Mouse (Mus musculus): Measurements from ENCODE around the gene Mnd1. TPM values are rescaled to one million over a fixed set of nuclear protein-coding genes. Genes with fewer than 3 reads are reported as not detected.

Mnd1 gene
- 10.2 and 11.5 TPM in 2 replicates for polyA plus RNA-seq (2015; fragmentation: Nextera tagmentation; extraction: Ambion mirVana)

DNA sequence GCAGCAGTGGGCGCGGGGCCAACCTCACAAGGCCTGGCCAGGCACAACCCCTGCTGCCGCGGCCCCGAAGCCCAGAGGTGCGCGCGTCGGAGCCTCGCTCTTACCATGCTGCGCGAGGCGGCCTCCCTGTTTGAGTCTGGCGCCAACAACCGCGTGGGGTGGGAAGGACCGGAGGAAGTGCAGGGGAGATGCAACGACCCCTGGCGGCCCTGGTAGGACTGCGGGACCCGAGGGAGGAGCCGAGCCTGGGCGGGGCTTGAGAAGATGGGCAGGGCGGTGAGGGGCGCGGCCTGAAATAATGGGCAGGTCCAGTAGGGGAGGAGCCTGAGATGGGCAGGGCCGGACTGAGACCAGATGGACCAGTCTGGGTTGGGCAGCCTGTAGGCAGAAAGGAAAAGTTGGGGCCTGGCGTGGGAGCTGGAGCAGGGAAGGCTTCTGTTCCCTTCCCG is at the start of gene Mnd1:
TSS of gene Mnd1 (minus strand) at position 229 of the 449 bp plus-strand sequence.
- Histone ChIP-seq H3K27ac (peak within 1 kb of the TSS; percentile 57; the same call in 1 of the 2 replicates), H3K4me3 (peak within 1 kb of the TSS; percentile 72), H3K27me3 (no peaks in the 10 kb centered on the region), H3K9me3 (replicated peaks) (no peaks in the 10 kb centered on the region), H3K9ac (peak within 1 kb of the TSS; percentile 77), H3K36me3 (no peaks in the 10 kb centered on the region), H3K4me1 (replicated peaks) (peaks cover 7% of the 10 kb centered on the region), H3K4me2 (peak within 1 kb of the TSS; percentile 100)
- WGBS = under 1% methylated on average over 29 of the region's 29 CpGs
- ATAC-seq (replicated peaks; ENCODE audit: insufficient number of reproducible peaks, insufficient read depth, low FRiP score, low read depth) = peak; percentile 99

- ATAC-seq (replicated peaks; ENCODE audit: insufficient number of reproducible peaks, insufficient read depth, low FRiP score, low read depth) = no peak
- no peaks in the 10 kb centered on the region for H3K27me3 ChIP-seq
- no peak overlapping the region for H3K27ac ChIP-seq
- H3K9ac ChIP-seq = no peak overlapping the region
- no peaks in the 10 kb centered on the region for H3K9me3 ChIP-seq (replicated peaks)
- H3K4me1 ChIP-seq (replicated peaks) = 0 out of 2 replicates have a peak, but pooled peaks cover 5% of the 10 kb centered on the region
- H3K4me2 ChIP-seq = no peak overlapping the region
- H3K4me3 ChIP-seq = no peak overlapping the region
- H3K36me3 ChIP-seq = no peaks in the 10 kb centered on the region
- WGBS = 79% methylated on average over 5 of the region's 5 CpGs
These were observed 49.1 kb upstream of the Mnd1 start for GRCm38 (mm10) chr3:84204640-84205039.

DNA sequence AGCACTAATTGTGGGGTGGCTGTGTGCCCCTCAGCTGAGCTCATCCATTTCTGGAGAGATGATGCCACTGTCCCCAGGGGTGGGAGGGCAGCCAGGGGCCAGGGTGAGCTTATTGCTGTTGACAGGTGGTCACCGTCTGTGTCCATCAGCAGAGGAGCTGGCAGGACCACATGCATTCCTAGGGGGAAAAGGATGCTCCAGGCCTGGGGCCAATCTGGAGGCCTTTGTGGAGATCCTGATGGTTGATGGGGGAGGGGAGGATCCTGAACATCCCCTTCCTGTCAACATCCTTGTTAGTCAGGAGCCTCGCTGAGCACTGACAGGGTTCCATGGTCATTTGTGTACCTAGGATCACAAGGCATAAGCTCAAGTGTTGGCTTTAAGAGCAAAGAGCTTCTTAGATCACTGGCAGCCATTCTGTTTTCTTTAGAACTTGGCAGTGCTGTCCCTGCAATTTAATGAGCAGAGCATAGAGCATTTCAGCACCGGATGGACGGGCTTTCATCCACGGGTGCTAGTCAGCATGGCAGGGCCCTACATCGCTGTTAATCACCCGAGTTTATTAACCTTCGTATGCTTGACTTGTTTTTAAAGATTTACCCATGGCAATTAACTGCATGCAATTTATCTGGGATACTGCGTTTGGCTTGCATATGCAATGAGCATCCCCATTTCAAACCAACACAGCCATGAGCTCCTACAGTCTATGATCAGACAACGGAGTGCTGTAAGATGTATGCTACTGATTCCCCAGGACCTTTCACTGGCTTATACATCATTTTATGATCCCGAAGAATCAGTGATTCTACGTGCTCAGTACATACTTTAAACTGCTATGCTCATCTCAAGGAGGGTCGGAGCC is 45.2 kb upstream of the Mnd1 start:
- Histone ChIP-seq H3K36me3 (no peaks in the 10 kb centered on the region), H3K9ac (no peak overlapping the region), H3K27ac (no peak overlapping the region), H3K4me1 (replicated peaks) (0 out of 2 replicates have a peak, but pooled peaks cover 5% of the 10 kb centered on the region), H3K9me3 (replicated peaks) (no peaks in the 10 kb centered on the region), H3K4me2 (no peak overlapping the region), H3K4me3 (no peak overlapping the region), H3K27me3 (no peaks in the 10 kb centered on the region)
- 74% methylated on average over 13 of the region's 13 CpGs for WGBS
- ATAC-seq (replicated peaks; ENCODE audit: insufficient number of reproducible peaks, insufficient read depth, low FRiP score, low read depth) = no peak

DNA sequence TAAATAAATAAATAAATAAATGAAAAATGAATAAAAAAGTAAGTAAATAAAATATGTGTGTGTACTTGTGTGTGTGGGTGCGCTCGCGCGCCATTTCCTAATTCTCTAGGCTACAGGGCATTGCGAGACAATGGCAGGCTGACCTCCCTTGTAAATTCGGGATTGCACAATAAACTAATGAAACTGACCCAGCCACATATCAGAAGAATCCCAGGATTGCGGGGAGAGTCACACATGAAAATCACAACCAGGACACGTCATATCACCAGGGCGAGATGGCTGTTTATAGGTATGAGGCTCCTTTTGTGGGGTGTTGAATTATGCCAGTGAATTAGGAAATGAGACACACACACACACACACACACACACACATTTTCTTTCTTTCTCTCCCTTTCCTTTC is 43.9 kb upstream of the Mnd1 start:
- no peak overlapping the region for H3K4me2 ChIP-seq
- no peaks in the 10 kb centered on the region for H3K27me3 ChIP-seq
- H3K27ac ChIP-seq = no peak overlapping the region
- H3K9ac ChIP-seq = no peak overlapping the region
- no peaks in the 10 kb centered on the region for H3K36me3 ChIP-seq
- no peak overlapping the region for H3K4me3 ChIP-seq
- ATAC-seq (replicated peaks; ENCODE audit: insufficient number of reproducible peaks, insufficient read depth, low FRiP score, low read depth) = no peak
- WGBS = 92% methylated on average over 9 of the region's 9 CpGs
- H3K9me3 ChIP-seq (replicated peaks) = no peaks in the 10 kb centered on the region
- 0 out of 2 replicates have a peak, but pooled peaks cover 5% of the 10 kb centered on the region for H3K4me1 ChIP-seq (replicated peaks)

- H3K4me2 ChIP-seq = no peak overlapping the region
- H3K4me3 ChIP-seq = no peak overlapping the region
- H3K9me3 ChIP-seq (replicated peaks) = no peaks in the 10 kb centered on the region
- no peak overlapping the region for H3K9ac ChIP-seq
- H3K27ac ChIP-seq = no peak overlapping the region
- no peak for ATAC-seq (replicated peaks; ENCODE audit: insufficient number of reproducible peaks, insufficient read depth, low FRiP score, low read depth)
- H3K27me3 ChIP-seq = no peaks in the 10 kb centered on the region
- WGBS = 91% methylated on average over 3 of the region's 3 CpGs
- H3K36me3 ChIP-seq = no peaks in the 10 kb centered on the region
- H3K4me1 ChIP-seq (replicated peaks) = 0 out of 2 replicates have a peak, but pooled peaks cover 5% of the 10 kb centered on the region
These were observed 42.6 kb upstream of the Mnd1 start for GRCm38 (mm10) chr3:84198229-84198628.

DNA sequence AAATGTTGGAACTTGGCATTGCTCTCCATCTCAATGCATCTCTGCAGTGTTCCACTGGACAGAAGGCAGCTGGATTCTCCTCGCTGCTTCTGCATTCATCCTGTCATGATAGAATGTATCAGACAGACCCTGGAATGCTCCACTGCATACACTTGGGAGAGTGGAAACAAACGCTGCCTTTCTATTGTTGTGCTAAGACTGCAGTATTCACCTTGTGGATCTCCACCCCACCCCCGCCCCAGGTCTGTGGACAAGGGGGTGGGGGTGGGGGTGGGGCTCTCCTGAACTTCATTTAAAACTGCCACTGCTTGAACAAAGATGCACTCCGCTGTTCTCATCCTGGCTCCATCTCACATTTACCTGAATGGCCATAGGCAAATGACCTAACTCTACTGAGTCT is 38.3 kb upstream of the Mnd1 start:
- Histone ChIP-seq H3K9ac (no peak overlapping the region), H3K27me3 (0 out of 2 replicates have a peak, but pooled peaks cover 3% of the 10 kb centered on the region), H3K36me3 (no peaks in the 10 kb centered on the region), H3K9me3 (replicated peaks) (no peaks in the 10 kb centered on the region), H3K4me3 (no peak overlapping the region), H3K4me2 (no peak overlapping the region), H3K27ac (no peak overlapping the region), H3K4me1 (replicated peaks) (peaks cover 16% of the 10 kb centered on the region; the same call in 1 of the 2 replicates)
- 57% methylated on average over 4 of the region's 4 CpGs for WGBS
- no peak for ATAC-seq (replicated peaks; ENCODE audit: insufficient number of reproducible peaks, insufficient read depth, low FRiP score, low read depth)

DNA sequence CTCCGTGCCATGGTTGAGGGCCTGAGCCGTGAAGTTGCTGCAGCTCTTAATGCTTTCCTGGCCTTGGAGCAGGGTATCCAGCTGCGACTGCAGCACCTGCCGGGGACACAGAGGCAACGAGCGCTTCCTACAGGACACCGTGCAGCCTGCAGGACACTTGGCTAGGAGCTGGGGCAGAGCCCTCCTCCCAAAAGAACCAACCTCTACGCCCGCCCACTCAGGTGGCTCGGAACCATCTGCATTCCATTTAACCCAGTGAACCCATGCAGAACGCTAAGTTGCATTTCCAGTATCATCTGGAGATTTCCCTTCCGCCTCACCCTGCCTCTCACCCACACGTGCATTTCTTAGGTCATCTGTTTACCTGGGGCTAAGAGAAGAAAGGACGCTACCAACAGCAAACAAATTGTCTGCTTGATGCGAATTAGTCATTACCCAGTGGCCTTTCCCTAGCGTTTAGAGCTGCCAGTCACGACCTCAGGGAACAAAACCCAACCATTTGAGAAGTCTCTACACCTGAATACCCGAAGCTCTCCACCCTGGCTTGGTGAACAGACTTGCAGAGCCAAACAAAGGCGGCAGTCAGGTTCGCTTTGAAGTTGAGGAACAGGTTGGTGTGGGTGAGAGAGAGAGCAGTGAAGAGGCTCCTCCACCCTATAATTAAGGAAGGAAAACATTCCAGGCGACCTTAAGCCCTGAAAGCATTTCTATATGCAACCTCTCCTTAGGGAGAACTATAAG is 35.7 kb upstream of the Mnd1 start:
- WGBS = 40% methylated on average over 21 of the region's 21 CpGs
- H3K4me1 ChIP-seq (replicated peaks) = peaks cover 17% of the 10 kb centered on the region; the same call in 1 of the 2 replicates
- peak overlapping the region; percentile 68 for H3K4me2 ChIP-seq
- H3K4me3 ChIP-seq = peak overlapping the region; percentile 58
- 0 out of 2 replicates have a peak, but pooled peaks cover 3% of the 10 kb centered on the region for H3K27me3 ChIP-seq
- H3K9ac ChIP-seq = peak overlapping the region; percentile 56
- ATAC-seq (replicated peaks; ENCODE audit: insufficient number of reproducible peaks, insufficient read depth, low FRiP score, low read depth) = peak; percentile 44; the same call in 1 of the 2 replicates
- no peaks in the 10 kb centered on the region for H3K36me3 ChIP-seq
- H3K9me3 ChIP-seq (replicated peaks) = no peaks in the 10 kb centered on the region
- peak overlapping the region; percentile 54 for H3K27ac ChIP-seq

GRCm38 (mm10) chr3:84190513-84191061 is 35.0 kb upstream of the Mnd1 start:
- peak overlapping the region; percentile 68 for H3K4me2 ChIP-seq
- 2% methylated on average over 41 of the region's 41 CpGs for WGBS
- H3K27me3 ChIP-seq = 0 out of 2 replicates have a peak, but pooled peaks cover 3% of the 10 kb centered on the region
- no peaks in the 10 kb centered on the region for H3K9me3 ChIP-seq (replicated peaks)
- peak overlapping the region; percentile 56 for H3K9ac ChIP-seq
- H3K4me3 ChIP-seq = peak overlapping the region; percentile 58
- no peaks in the 10 kb centered on the region for H3K36me3 ChIP-seq
- H3K4me1 ChIP-seq (replicated peaks) = peaks cover 17% of the 10 kb centered on the region; the same call in 1 of the 2 replicates
- H3K27ac ChIP-seq = peak overlapping the region; percentile 54
- peak; percentile 45 for ATAC-seq (replicated peaks; ENCODE audit: insufficient number of reproducible peaks, insufficient read depth, low FRiP score, low read depth)

- Histone ChIP-seq H3K36me3 (no peaks in the 10 kb centered on the region), H3K4me1 (replicated peaks) (peaks cover 17% of the 10 kb centered on the region; the same call in 1 of the 2 replicates), H3K27me3 (0 out of 2 replicates have a peak, but pooled peaks cover 3% of the 10 kb centered on the region), H3K9ac (peak overlapping the region; percentile 56), H3K27ac (no peak overlapping the region), H3K4me3 (peak overlapping the region; percentile 58), H3K9me3 (replicated peaks) (no peaks in the 10 kb centered on the region), H3K4me2 (peak overlapping the region; percentile 68)
- ATAC-seq (replicated peaks; ENCODE audit: insufficient number of reproducible peaks, insufficient read depth, low FRiP score, low read depth) = no peak
- 37% methylated on average over 10 of the region's 10 CpGs for WGBS
These were observed 34.1 kb upstream of the Mnd1 start for GRCm38 (mm10) chr3:84189629-84190173.

DNA sequence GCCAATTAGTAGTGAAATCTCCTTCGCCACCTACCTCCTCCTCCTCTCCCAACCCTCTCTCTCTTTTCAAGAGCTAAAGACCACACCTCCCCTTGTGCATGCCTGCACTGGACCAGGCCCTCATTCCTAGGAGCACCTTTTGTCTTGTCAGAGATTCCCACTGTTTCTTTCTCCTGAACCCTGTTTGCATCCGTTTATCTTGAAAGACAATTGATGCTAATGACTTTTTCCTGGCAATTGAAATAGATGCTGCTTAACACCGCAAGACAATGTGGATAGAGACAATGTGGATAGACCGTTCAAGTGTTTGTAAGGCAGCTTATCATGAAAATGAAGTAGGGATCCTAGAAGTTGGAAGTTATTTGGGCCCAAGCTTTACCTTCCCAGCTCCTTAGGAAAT is 26.1 kb upstream of the Mnd1 start:
- Histone ChIP-seq H3K4me2 (no peak overlapping the region), H3K4me3 (no peak overlapping the region), H3K27me3 (no peaks in the 10 kb centered on the region), H3K9ac (no peak overlapping the region), H3K4me1 (replicated peaks) (no peaks in the 10 kb centered on the region), H3K9me3 (replicated peaks) (no peaks in the 10 kb centered on the region), H3K27ac (no peak overlapping the region), H3K36me3 (no peaks in the 10 kb centered on the region)
- 59% methylated on average over 4 of the region's 4 CpGs for WGBS
- ATAC-seq (replicated peaks; ENCODE audit: insufficient number of reproducible peaks, insufficient read depth, low FRiP score, low read depth) = no peak
